Mouse (Mus musculus) layer of hippocampus, postnatal 36 days (tissue): ENCODE measurements at regions not wholly inside any gene's neighbourhood (a gene's known extent, or its start where the extent isn't known, plus 50 kb on each side); places are given as distances from the start of the nearest gene placed in this dataset.

Experiments used
- DNase-seq, 2 experiments: peaks; one replicate each; pipeline ENCODE4 v3.0.0; 2022

DNA sequence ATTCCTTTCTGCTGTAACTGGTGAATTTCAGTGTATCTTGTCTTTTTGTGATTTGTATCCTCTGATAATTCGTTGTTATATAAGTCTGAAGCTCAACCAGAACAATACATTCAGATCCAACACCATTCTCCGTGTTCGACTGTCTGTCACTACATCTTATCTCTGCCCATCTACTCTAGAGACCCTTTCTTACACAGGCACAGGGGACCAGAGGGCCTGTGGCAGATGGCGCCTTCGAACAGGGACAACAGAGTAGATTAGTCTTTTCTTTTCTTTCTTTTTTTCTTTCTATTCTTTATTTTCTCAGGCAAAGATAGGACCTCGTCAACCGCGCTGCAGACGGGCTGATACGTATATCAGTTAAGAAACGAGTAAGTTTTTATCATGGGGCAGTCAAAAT is 215.3 kb downstream of the Gm21294 start:
- peak in 1 of 2 experiments; percentile 0 for DNase-seq
